Mouse (Mus musculus) megakaryocyte, embryonic 14.5 days (primary cell): Measurements from ENCODE around the gene Ddx54.

Experiments
- FLI1 ChIP-seq: IDR thresholded peaks from 2 replicates; pipeline ENCODE4 v1.6.1; 2012; ENCODE audit warnings: low read length, inconsistent platforms, mixed read lengths
- GATA1 ChIP-seq: IDR thresholded peaks from 3 replicates; pipeline ENCODE4 v1.6.1; 2012; ENCODE audit warnings: mixed read lengths, low read length, inconsistent platforms, borderline replicate concordance

DNA sequence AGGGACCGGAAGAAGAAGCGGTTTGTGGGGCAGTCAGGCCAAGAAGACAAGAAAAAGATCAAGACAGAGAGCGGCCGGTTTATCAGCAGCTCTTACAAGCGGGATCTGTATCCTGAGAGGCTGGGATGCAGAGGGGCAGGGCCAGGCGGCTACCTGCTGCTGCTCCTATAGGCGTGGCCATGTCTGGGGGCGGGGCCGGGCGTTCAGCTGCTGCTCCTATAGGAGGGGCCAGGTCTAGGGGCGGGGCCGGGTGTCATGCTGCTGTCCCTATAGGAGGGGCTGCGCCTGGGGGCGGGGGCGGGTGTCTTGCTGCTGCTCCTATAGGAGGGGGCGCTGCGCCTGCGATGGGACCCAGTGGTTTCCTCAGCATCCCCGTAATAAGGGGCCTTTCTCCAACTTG, 13.9 kb downstream of the Ddx54 start:
- TF ChIP-seq FLI1 (no peak), GATA1 (no peak)
